Mouse (Mus musculus) stomach, embryonic 16.5 days (tissue): ENCODE measurements around the gene Jph2. TPM values are rescaled to one million over a fixed set of nuclear protein-coding genes. Genes with fewer than 3 reads are reported as not detected.
"Not testable (repeated sequence)": the region's sequence is repeated elsewhere in the genome, so short reads cannot be mapped to it uniquely, and the experiment has no call there.

Source experiments
- ATAC-seq: fragments of 200-750 bp; cut with Nextera tagmentation; 2 replicates; pipeline ENCODE4 v1.8.0; 2017; ENCODE audit warnings: moderate number of reproducible peaks, moderate TSS enrichment; ENCODE audit not compliant: insufficient read depth, low FRiP score
- H3K27ac ChIP-seq: fragments of 300-500 bp; sonication (generic); 2 replicates; pipeline ENCODE4 v1.5.1; 2014; ENCODE audit warnings: low read length
- H3K27me3 ChIP-seq: fragments of 300-500 bp; sonication (generic); 2 replicates; pipeline ENCODE4 v1.6.1; 2014; ENCODE audit warnings: low read length, control low read depth, mixed read lengths; ENCODE audit not compliant: control insufficient read depth, insufficient read depth
- H3K36me3 ChIP-seq: fragments of 300-500 bp; sonication (generic); 2 replicates; pipeline ENCODE4 v1.6.1; 2014; ENCODE audit warnings: low read length; ENCODE audit not compliant: control insufficient read depth, insufficient read depth
- H3K4me1 ChIP-seq: fragments of 300-500 bp; sonication (generic); 2 replicates; pipeline ENCODE4 v1.6.1; 2014; ENCODE audit warnings: low read length, control low read depth, mixed read lengths; ENCODE audit not compliant: control insufficient read depth, insufficient read depth
- H3K4me2 ChIP-seq: fragments of 300-500 bp; sonication (generic); 2 replicates; pipeline ENCODE4 v1.6.1; 2014; ENCODE audit warnings: low read depth, low read length, mixed read lengths
- H3K4me3 ChIP-seq: fragments of 300-500 bp; sonication (generic); replicated peaks from 2 replicates; pipeline ENCODE4 v1.5.1; 2014; ENCODE audit warnings: mild to moderate bottlenecking, low read length
- H3K9ac ChIP-seq: fragments of 300-500 bp; sonication (generic); 2 replicates; pipeline ENCODE4 v1.6.1; 2014; ENCODE audit warnings: low read length
- H3K9me3 ChIP-seq: fragments of 300-500 bp; sonication (generic); replicated peaks from 2 replicates; pipeline ENCODE4 v1.6.1; 2016; ENCODE audit warnings: low read length, control low read depth; ENCODE audit not compliant: control insufficient read depth
- WGBS: fragments of 180-500 bp; shearing (Covaris S2); extraction: QIAGEN DNeasy Blood & Tissue Kit; methylation state at CpG from one replicate; pipeline ENCODE4 v1.1.7; 2014; 5-methylcytosine and 5-hydroxymethylcytosine counted together
- polyA plus RNA-seq: library from polyadenylated mRNA; unstranded; fragments of >200 nt; fragmentation: Nextera tagmentation; extraction: Ambion mirVana; gene quantifications from 2 replicates; pipeline ENCODE4 v1.2.1, GENCODE M21; 2015

The Jph2 gene
- polyA plus RNA-seq, 1 experiment from 2014 or later = 11.2 TPM

GRCm38 (mm10) chr2:163417026-163417425 is 19.2 kb upstream of the Jph2 start:
- Histone ChIP-seq H3K9ac (no peak overlapping the region), H3K4me3 (no peak overlapping the region), H3K36me3 (no peaks in the 10 kb centered on the region), H3K9me3 (no peaks in the 10 kb centered on the region), H3K27me3 (no peaks in the 10 kb centered on the region), H3K4me2 (no peak overlapping the region), H3K27ac (no peak overlapping the region), H3K4me1 (peaks cover 22% of the 10 kb centered on the region)
- no peak for ATAC-seq
- 74% methylated on average over 6 of the region's 6 CpGs for WGBS

DNA sequence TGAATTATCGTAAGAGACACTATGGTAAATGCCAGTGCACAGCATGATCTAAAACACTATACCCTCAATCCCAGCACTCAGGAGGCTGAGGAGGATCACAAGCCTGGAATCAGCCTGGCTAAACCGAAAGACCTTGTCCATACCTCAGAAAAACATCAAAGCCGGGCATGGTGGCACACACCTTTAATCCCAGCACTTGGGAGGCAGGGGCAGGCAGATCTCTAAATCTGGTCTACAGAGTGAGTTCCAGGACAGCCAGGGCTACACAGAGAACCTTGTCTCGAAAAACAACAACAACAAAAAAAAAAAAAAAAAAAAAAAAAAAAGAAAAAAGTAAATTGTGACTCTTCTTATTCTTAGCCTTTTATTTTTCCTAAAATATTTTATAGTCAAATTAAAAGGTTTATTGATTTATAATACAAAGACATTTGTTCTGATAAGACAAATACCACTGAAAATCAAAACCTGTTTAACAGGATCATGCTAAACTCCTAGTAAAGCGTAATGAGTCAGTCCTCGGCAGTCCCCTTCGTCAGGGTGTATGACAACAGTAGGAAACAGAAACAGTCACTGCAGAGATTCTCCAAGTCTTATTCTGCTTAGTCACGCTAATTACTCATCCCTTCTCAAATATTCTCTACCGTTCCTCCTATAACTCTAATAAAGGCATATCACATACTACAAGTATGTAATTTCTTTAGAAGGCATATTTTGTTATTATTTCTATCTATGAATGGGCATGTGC is 15.2 kb upstream of the Jph2 start:
- no peaks in the 10 kb centered on the region for H3K9me3 ChIP-seq
- H3K4me2 ChIP-seq = no peak overlapping the region
- ATAC-seq = no peak
- H3K27ac ChIP-seq = no peak overlapping the region
- 85% methylated on average over 9 of the region's 9 CpGs for WGBS
- peaks cover 7% of the 10 kb centered on the region for H3K4me1 ChIP-seq
- H3K27me3 ChIP-seq = no peaks in the 10 kb centered on the region
- no peak overlapping the region for H3K9ac ChIP-seq
- peaks cover 10% of the 10 kb centered on the region; the same call in 1 of the 2 replicates for H3K36me3 ChIP-seq
- no peak overlapping the region for H3K4me3 ChIP-seq

DNA sequence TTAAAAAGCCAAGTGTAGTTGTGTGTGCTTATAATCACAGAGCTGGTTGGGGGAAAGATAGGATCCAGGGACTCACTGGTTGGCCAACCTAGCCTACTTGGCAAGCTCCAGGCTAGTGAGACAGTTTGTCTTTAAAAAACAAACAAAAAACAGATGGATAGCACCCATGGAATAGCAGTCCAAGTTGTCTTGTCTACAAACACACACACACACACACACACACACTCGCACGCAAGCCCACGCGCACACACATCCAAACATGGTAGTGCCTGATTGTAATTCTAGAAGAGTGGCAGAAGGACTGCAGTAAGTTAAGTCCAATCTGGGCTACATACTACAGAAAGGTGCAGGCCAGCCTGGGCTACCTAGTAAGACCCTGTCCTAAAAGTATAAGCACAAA is 14.6 kb upstream of the Jph2 start:
- ATAC-seq = no peak
- 97% methylated on average over 4 of the region's 4 CpGs for WGBS
- H3K36me3 ChIP-seq = peaks cover 11% of the 10 kb centered on the region; the same call in 1 of the 2 replicates

GRCm38 (mm10) chr2:163411840-163412239 is 14.0 kb upstream of the Jph2 start:
- Histone ChIP-seq H3K9me3 (no peaks in the 10 kb centered on the region), H3K4me3 (no peak overlapping the region), H3K36me3 (peaks cover 17% of the 10 kb centered on the region; the same call in 1 of the 2 replicates), H3K4me1 (no peaks in the 10 kb centered on the region), H3K9ac (no peak overlapping the region), H3K27ac (no peak overlapping the region), H3K27me3 (no peaks in the 10 kb centered on the region), H3K4me2 (no peak overlapping the region)
- no peak for ATAC-seq
- 89% methylated on average over 4 of the region's 4 CpGs for WGBS

More for the DNA sequence above, 14.6 kb upstream of the Jph2 start:
- no peak overlapping the region for H3K9ac ChIP-seq
- peaks cover 1% of the 10 kb centered on the region for H3K4me1 ChIP-seq
- H3K4me2 ChIP-seq = no peak overlapping the region
- no peaks in the 10 kb centered on the region for H3K27me3 ChIP-seq
- no peak overlapping the region for H3K27ac ChIP-seq
- no peak overlapping the region for H3K4me3 ChIP-seq
- no peaks in the 10 kb centered on the region for H3K9me3 ChIP-seq

- WGBS = 92% methylated on average over 3 of the region's 3 CpGs
- peaks cover 17% of the 10 kb centered on the region; the same call in 1 of the 2 replicates for H3K36me3 ChIP-seq
These were observed 13.6 kb upstream of the Jph2 start for GRCm38 (mm10) chr2:163411344-163411743.

DNA sequence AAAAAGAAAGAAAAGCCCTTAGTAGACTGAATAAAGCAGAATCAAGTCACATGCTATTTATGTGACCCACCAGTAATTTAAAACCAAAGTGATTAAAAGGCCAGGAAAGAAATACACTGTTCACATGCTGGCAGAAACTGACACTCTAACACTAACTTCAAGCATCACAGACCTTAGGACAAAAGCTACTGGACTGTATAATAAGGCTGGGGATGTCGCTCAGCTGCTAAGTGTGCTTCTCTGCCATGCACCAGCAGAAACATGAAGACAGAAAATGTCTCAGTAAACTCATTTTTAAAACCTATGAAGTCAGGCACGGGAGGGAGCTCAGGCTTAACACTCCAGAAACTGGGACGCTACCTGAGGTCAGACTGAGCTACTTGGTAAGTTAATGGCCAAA is 12.4 kb upstream of the Jph2 start:
- Histone ChIP-seq H3K9ac (no peak overlapping the region), H3K27me3 (no peaks in the 10 kb centered on the region), H3K4me1 (no peaks in the 10 kb centered on the region), H3K36me3 (peaks cover 22% of the 10 kb centered on the region; the same call in 1 of the 2 replicates), H3K27ac (no peak overlapping the region), H3K9me3 (no peaks in the 10 kb centered on the region), H3K4me2 (no peak overlapping the region), H3K4me3 (no peak overlapping the region)
- 87% methylated on average over 3 of the region's 3 CpGs for whole genome bisulfite sequencing
- no peak for ATAC-seq

More at GRCm38 (mm10) chr2:163411344-163411743, 13.6 kb upstream of the Jph2 start:
- H3K9me3 ChIP-seq, H3K27ac ChIP-seq, H3K9ac ChIP-seq, H3K27me3 ChIP-seq, ATAC-seq, H3K4me2 ChIP-seq, H3K4me1 ChIP-seq, H3K4me3 ChIP-seq: not testable (repeated sequence)

GRCm38 (mm10) chr2:163404037-163404815 is 6.4 kb upstream of the Jph2 start:
- Histone ChIP-seq H3K9ac (no peak overlapping the region), H3K36me3 (0 out of 2 replicates have a peak, but pooled peaks cover 12% of the 10 kb centered on the region), H3K27me3 (no peaks in the 10 kb centered on the region), H3K4me2 (no peak overlapping the region), H3K9me3 (no peaks in the 10 kb centered on the region), H3K27ac (no peak overlapping the region), H3K4me1 (no peaks in the 10 kb centered on the region), H3K4me3 (no peak overlapping the region)
- WGBS = 66% methylated on average over 8 of the region's 8 CpGs
- no peak for ATAC-seq

GRCm38 (mm10) chr2:163401221-163401620 is 3.4 kb upstream of the Jph2 start:
- WGBS = 6% methylated on average over 8 of the region's 8 CpGs
- ATAC-seq = no peak
- no peak overlapping the region for H3K27ac ChIP-seq

DNA sequence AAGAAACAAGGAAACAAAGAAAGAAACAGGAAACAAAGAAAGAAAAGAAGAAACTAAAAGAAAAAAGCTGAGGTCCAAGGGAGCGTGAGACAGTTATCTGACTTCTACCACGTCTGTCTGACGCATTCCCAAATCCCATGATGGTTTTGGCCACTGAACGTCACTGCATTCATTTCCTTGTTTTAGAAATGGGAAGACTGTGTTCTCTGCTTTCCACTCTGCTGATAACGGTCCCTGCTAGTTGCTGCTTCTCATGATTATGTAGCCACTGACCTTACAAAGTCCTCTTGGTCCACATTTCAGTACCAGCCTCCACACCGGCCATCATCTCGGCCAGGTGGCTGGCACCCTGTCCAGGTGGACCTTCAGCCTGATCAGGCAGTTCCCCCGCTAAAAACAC is 1.4 kb upstream of the Jph2 start:
- H3K36me3 ChIP-seq = no peaks in the 10 kb centered on the region
- H3K27me3 ChIP-seq = no peaks in the 10 kb centered on the region
- H3K4me1 ChIP-seq = peaks cover 17% of the 10 kb centered on the region
- no peak overlapping the region for H3K27ac ChIP-seq
- no peak overlapping the region for H3K9ac ChIP-seq
- no peaks in the 10 kb centered on the region for H3K9me3 ChIP-seq
- H3K4me2 ChIP-seq = no peak overlapping the region
- no peak overlapping the region for H3K4me3 ChIP-seq
- no peak for ATAC-seq
- 59% methylated on average over 8 of the region's 8 CpGs for WGBS

More at GRCm38 (mm10) chr2:163401221-163401620, 3.4 kb upstream of the Jph2 start:
- Histone ChIP-seq H3K36me3 (0 out of 2 replicates have a peak, but pooled peaks cover 5% of the 10 kb centered on the region), H3K4me2 (no peak overlapping the region), H3K4me3 (no peak overlapping the region), H3K9ac (no peak overlapping the region), H3K27me3 (no peaks in the 10 kb centered on the region), H3K9me3 (no peaks in the 10 kb centered on the region), H3K4me1 (peaks cover 17% of the 10 kb centered on the region)
